Mouse (Mus musculus) liver, embryonic 16.5 days (tissue): ENCODE measurements around the gene Abcc6. TPM values are rescaled to one million over a fixed set of nuclear protein-coding genes. Genes with fewer than 3 reads are reported as not detected.
A peak's percentile ranks its signal among the peaks of the same experiment; 100 is the strongest.

ENCODE experiments used
- ATAC-seq: fragments of 200-750 bp; cut with Nextera tagmentation; 2 replicates; pipeline ENCODE4 v1.8.0; 2017; ENCODE audit warnings: low read depth, mild to moderate bottlenecking, moderate number of reproducible peaks, moderate library complexity
- H3K27ac ChIP-seq: fragments of 300-500 bp; sonication (generic); 2 replicates; pipeline ENCODE4 v1.5.1; 2014; ENCODE audit warnings: mild to moderate bottlenecking, low read length
- H3K27me3 ChIP-seq: fragments of 300-500 bp; sonication (generic); 2 replicates; pipeline ENCODE4 v1.6.1; 2014; ENCODE audit warnings: low read depth, low read length, mixed read lengths; ENCODE audit not compliant: control insufficient read depth, insufficient read depth
- H3K36me3 ChIP-seq: fragments of 300-500 bp; sonication (generic); 2 replicates; pipeline ENCODE4 v1.6.1; 2014; ENCODE audit warnings: mild to moderate bottlenecking; ENCODE audit not compliant: control insufficient read depth, insufficient read depth
- H3K4me1 ChIP-seq: fragments of 300-500 bp; sonication (generic); 2 replicates; pipeline ENCODE4 v1.6.1; 2014; ENCODE audit warnings: low read depth, low read length, mixed read lengths; ENCODE audit not compliant: control insufficient read depth
- H3K4me2 ChIP-seq: fragments of 300-500 bp; sonication (generic); 2 replicates; pipeline ENCODE4 v1.6.1; 2014; ENCODE audit warnings: low read depth, low read length, mixed read lengths
- H3K4me3 ChIP-seq: fragments of 300-500 bp; sonication (generic); 2 replicates; pipeline ENCODE4 v1.5.1; 2014; ENCODE audit warnings: low read depth, mild to moderate bottlenecking, low read length
- H3K9ac ChIP-seq: fragments of 300-500 bp; sonication (generic); 2 replicates; pipeline ENCODE4 v1.6.1; 2014; ENCODE audit warnings: low read depth, low read length
- H3K9me3 ChIP-seq: fragments of 300-500 bp; sonication (generic); replicated peaks from 2 replicates; pipeline ENCODE4 v1.6.1; 2016; ENCODE audit warnings: low read length; ENCODE audit not compliant: control insufficient read depth
- WGBS: fragments of 180-500 bp; shearing (Covaris S2); extraction: QIAGEN DNeasy Blood & Tissue Kit; methylation state at CpG from one replicate; pipeline ENCODE4 v1.1.7; 2014; ENCODE audit not compliant: insufficient replicate concordance; 5-methylcytosine and 5-hydroxymethylcytosine counted together
- polyA plus RNA-seq: library from polyadenylated mRNA; unstranded; fragments of >200 nt; fragmentation: Nextera tagmentation; extraction: Ambion mirVana; gene quantifications from 2 replicates; pipeline ENCODE4 v1.2.1, GENCODE M21; 2015

The Abcc6 gene
- polyA plus RNA-seq, 1 experiment from 2014 or later: 19.2 TPM

- H3K36me3 ChIP-seq: no peaks in the 10 kb centered on the region
- no peak for ATAC-seq
- H3K4me3 ChIP-seq: no peak overlapping the region
- H3K9me3 ChIP-seq: no peaks in the 10 kb centered on the region
- H3K4me1 ChIP-seq: no peaks in the 10 kb centered on the region
- WGBS: 40% methylated on average over 9 of the region's 9 CpGs
- H3K27ac ChIP-seq: no peak overlapping the region
- H3K4me2 ChIP-seq: no peak overlapping the region
- H3K9ac ChIP-seq: no peak overlapping the region
- no peaks in the 10 kb centered on the region for H3K27me3 ChIP-seq
Observed at GRCm38 (mm10) chr7:46013266-46014010, 16.7 kb downstream of the Abcc6 start.

DNA sequence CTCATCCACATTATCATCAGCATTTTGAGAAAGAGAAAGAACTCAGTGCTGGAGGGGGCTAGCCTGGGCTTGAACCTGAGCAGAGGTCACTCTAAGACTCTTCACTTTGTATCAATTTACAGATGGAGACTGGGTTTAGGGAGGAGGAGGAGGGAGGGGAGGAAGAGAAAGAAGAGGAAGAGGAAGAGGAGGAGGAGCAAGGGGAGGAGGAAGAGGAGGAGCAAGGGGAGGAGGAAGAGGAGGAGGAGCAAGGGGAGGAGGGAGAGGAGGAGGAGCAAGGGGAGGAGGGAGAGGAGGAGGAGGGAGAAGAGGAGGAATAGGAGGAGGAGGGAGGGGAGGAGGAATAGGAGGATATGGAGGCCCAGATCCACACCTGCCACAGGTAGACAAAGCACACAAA is 18.0 kb downstream of the Abcc6 start:
- H3K9me3 ChIP-seq: no peaks in the 10 kb centered on the region
- ATAC-seq: no peak
- no peaks in the 10 kb centered on the region for H3K36me3 ChIP-seq
- H3K4me3 ChIP-seq: no peak overlapping the region
- H3K9ac ChIP-seq: no peak overlapping the region
- no peaks in the 10 kb centered on the region for H3K4me1 ChIP-seq
- H3K27ac ChIP-seq: no peak overlapping the region
- H3K4me2 ChIP-seq: no peak overlapping the region
- H3K27me3 ChIP-seq: no peaks in the 10 kb centered on the region

DNA sequence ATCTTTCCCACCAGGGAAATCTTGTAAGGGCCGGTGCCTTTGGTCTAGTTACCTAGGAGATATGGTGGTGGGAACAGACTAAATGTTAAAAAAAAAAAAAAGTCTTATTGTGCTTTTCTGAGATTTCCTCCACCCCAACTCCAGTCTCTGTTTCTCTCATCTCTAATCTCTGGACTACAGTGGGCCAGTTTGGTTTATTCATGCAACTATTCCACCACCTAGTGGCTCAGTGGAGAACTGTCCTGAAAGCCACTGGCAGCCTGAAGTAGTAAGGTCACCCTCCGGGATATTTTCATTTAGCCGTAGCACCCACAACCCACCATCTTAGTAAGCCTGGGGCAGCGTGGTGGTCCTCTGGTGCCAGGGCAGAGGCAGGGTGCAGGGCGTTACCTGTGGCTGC is 20.5 kb downstream of the Abcc6 start:
- Histone ChIP-seq H3K4me3 (no peak overlapping the region), H3K9me3 (no peaks in the 10 kb centered on the region), H3K27ac (no peak overlapping the region), H3K4me2 (no peak overlapping the region), H3K36me3 (no peaks in the 10 kb centered on the region), H3K9ac (no peak overlapping the region), H3K27me3 (no peaks in the 10 kb centered on the region), H3K4me1 (no peaks in the 10 kb centered on the region)
- ATAC-seq: no peak
- WGBS: 14% methylated on average over 5 of the region's 5 CpGs

- no peak overlapping the region for H3K4me3 ChIP-seq
- no peak overlapping the region for H3K27ac ChIP-seq
- no peaks in the 10 kb centered on the region for H3K4me1 ChIP-seq
- WGBS: 50% methylated on average over 4 of the region's 4 CpGs
- ATAC-seq: no peak
- H3K9me3 ChIP-seq: no peaks in the 10 kb centered on the region
- no peak overlapping the region for H3K4me2 ChIP-seq
- no peaks in the 10 kb centered on the region for H3K27me3 ChIP-seq
- H3K9ac ChIP-seq: no peak overlapping the region
- no peaks in the 10 kb centered on the region for H3K36me3 ChIP-seq
Observed at GRCm38 (mm10) chr7:46002748-46003147, 27.4 kb downstream of the Abcc6 start.

DNA sequence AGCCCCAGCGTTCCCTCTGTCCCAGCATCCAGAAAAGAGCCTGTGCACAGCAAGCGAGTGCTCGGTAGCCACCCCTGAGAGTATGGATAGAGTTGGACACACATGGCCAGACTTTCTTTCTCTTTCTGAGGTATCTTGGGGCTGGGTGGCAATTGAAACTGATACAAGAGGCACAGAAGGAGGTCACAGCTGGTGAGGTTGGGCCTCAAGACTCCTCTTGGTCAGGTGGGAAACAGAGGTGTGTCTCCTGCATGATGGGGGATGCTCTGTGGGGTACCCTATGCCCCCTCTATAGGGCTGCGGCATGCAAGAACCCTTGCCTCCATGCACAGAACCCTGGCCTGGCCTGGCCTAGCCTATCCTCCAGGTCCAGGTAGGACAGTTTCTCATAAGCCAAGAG is 29.5 kb downstream of the Abcc6 start:
- H3K4me2 ChIP-seq: no peak overlapping the region

DNA sequence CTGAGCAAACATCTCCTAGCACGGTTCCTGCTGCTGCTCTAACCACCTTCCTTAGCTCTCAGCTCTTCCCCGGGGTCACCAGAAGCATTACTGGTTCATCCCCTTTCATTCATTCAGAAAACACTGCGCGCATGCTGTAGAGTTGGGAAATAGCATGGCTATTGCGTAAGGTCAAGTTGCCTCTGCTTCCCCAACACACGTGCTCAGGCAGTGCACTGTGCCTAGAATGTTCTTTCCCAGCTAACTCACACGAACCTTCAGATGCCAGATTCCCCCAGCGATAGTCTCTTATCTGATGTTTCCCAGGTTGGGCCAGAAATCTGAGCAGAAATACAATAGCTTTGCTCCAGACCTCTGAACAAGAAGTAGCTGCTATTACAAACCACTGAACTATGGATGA is 37.6 kb downstream of the Abcc6 start:
- H3K27ac ChIP-seq: no peak overlapping the region
- no peaks in the 10 kb centered on the region for H3K4me1 ChIP-seq
- no peaks in the 10 kb centered on the region for H3K9me3 ChIP-seq
- 45% methylated on average over 8 of the region's 8 CpGs for WGBS
- no peaks in the 10 kb centered on the region for H3K27me3 ChIP-seq
- no peaks in the 10 kb centered on the region for H3K36me3 ChIP-seq
- H3K9ac ChIP-seq: no peak overlapping the region
- ATAC-seq: peak; percentile 81
- H3K4me3 ChIP-seq: no peak overlapping the region
- no peak overlapping the region for H3K4me2 ChIP-seq

More for the DNA sequence above, 29.5 kb downstream of the Abcc6 start:
- Histone ChIP-seq H3K27ac (no peak overlapping the region), H3K4me3 (no peak overlapping the region), H3K4me1 (no peaks in the 10 kb centered on the region), H3K27me3 (no peaks in the 10 kb centered on the region), H3K9ac (no peak overlapping the region), H3K36me3 (no peaks in the 10 kb centered on the region), H3K9me3 (no peaks in the 10 kb centered on the region)
- no peak for ATAC-seq
- WGBS: 73% methylated on average over 4 of the region's 4 CpGs

GRCm38 (mm10) chr7:45988344-45988743 is 41.8 kb downstream of the Abcc6 start:
- H3K27me3 ChIP-seq: no peaks in the 10 kb centered on the region
- H3K36me3 ChIP-seq: no peaks in the 10 kb centered on the region
- no peak overlapping the region for H3K4me2 ChIP-seq
- WGBS: 57% methylated on average over 1 of the region's 1 CpGs
- no peak overlapping the region for H3K27ac ChIP-seq
- no peak overlapping the region for H3K9ac ChIP-seq
- no peak for ATAC-seq
- H3K4me3 ChIP-seq: no peak overlapping the region
- no peaks in the 10 kb centered on the region for H3K4me1 ChIP-seq
- H3K9me3 ChIP-seq: no peaks in the 10 kb centered on the region

- Histone ChIP-seq H3K27ac (no peak overlapping the region), H3K4me3 (no peak overlapping the region), H3K27me3 (no peaks in the 10 kb centered on the region), H3K36me3 (no peaks in the 10 kb centered on the region), H3K9me3 (no peaks in the 10 kb centered on the region), H3K4me1 (no peaks in the 10 kb centered on the region), H3K4me2 (no peak overlapping the region), H3K9ac (no peak overlapping the region)
- 49% methylated on average over 6 of the region's 6 CpGs for WGBS
- no peak for ATAC-seq
Observed at GRCm38 (mm10) chr7:45986893-45987292, 43.2 kb downstream of the Abcc6 start.

GRCm38 (mm10) chr7:45981612-45982011 is 48.5 kb downstream of the Abcc6 start:
- no peak for ATAC-seq
- Histone ChIP-seq H3K27me3 (no peaks in the 10 kb centered on the region), H3K4me3 (no peak overlapping the region), H3K9me3 (no peaks in the 10 kb centered on the region), H3K4me1 (no peaks in the 10 kb centered on the region), H3K9ac (no peak overlapping the region), H3K27ac (no peak overlapping the region), H3K4me2 (no peak overlapping the region), H3K36me3 (no peaks in the 10 kb centered on the region)
- 62% methylated on average over 5 of the region's 5 CpGs for WGBS
